Mouse (Mus musculus) embryonic stem cell, embryonic (primary cell): Measurements from ENCODE around the gene Bag5.

Source experiments
- CTCF ChIA-PET, 4 experiments: fragments of 300-600 bp in 2 of 4; fragments of 350-600 bp in 2 of 4; sonication (Branson Sonifier 250); formaldehyde crosslinking; loops; one replicate each; lab custom pipeline; 2022; ENCODE audit warnings: inconsistent platforms in 2 of 4; lab: Charles Lee
- POLR2A ChIA-PET, 4 experiments: fragments of 300-600 bp in 2 of 4; fragments of 350-600 bp in 2 of 4; sonication (Branson Sonifier 250); formaldehyde crosslinking; loops; one replicate each; lab custom pipeline; 2022; ENCODE audit warnings: antibody characterized with exemption in 4 of 4, inconsistent platforms in 1 of 4; lab: Charles Lee

Bag5 gene

GRCm38 (mm10) chr12:111724638-111725337 is 11.7 kb upstream of the Bag5 start:
- CTCF ChIA-PET = interaction anchor here in 3 of 4 experiments (0.8 to 1.9 kb wide), 6 partner anchors 7 to 233 kb away, joined by 3 to 5 read pairs (median 3); no protein-coding TSS in a partner anchor
- POLR2A ChIA-PET = interaction anchor here in 3 of 4 experiments (0.9 to 7.5 kb wide), 21 partner anchors 7 to 187 kb away, joined by 3 to 95 read pairs (median 4); partner anchors contain the start of genes Ckb (in 2 of the 3), Eif5 (in 2 of the 3), Apopt1 (in 1 of the 3) and Bag5 (in 1 of the 3)

- CTCF ChIA-PET = interaction anchor here in 3 of 4 experiments (1.0 to 1.4 kb wide), 3 partner anchors 10 kb away, joined by 4 to 8 read pairs (median 4); partner anchors contain the start of genes Apopt1 (in 1 of the 3) and Bag5 (in 1 of the 3)
- POLR2A ChIA-PET = interaction anchor here in 2 of 4 experiments (1.0 to 7.5 kb wide), 7 partner anchors 9 to 75 kb away, joined by 3 to 95 read pairs (median 8); partner anchors contain the start of genes Apopt1 (in 1 of the 2), Bag5 (in 1 of the 2) and Ckb (in 1 of the 2)
Observed at GRCm38 (mm10) chr12:111722654-111723053, 9.6 kb upstream of the Bag5 start.

- ChIA-PET CTCF (interaction anchor here in 3 of 4 experiments (0.5 to 3.0 kb wide), 9 partner anchors 11 to 54 kb away, joined by 3 to 10 read pairs (median 3); no protein-coding TSS in a partner anchor), POLR2A (interaction anchor here in 3 of 4 experiments (0.9 to 2.6 kb wide), 10 partner anchors 9 to 54 kb away, joined by 3 to 12 read pairs (median 6); no protein-coding TSS in a partner anchor)
Observed at GRCm38 (mm10) chr12:111720222-111720621, 7.2 kb upstream of the Bag5 start.

GRCm38 (mm10) chr12:111718656-111719055 is 5.6 kb upstream of the Bag5 start:
- ChIA-PET POLR2A (interaction anchor here in 3 of 4 experiments (0.6 to 2.3 kb wide), 3 partner anchors 14 to 53 kb away, joined by 3 to 8 read pairs (median 3); no protein-coding TSS in a partner anchor), CTCF (no interaction called here)

GRCm38 (mm10) chr12:111716505-111716904 is 3.4 kb upstream of the Bag5 start:
- ChIA-PET POLR2A (interaction anchor here in 2 of 4 experiments (0.6 to 6.2 kb wide), 7 partner anchors 10 to 1296 kb away, joined by 3 to 52 read pairs (median 5); partner anchors contain the start of gene Ckb (in 1 of the 2)), CTCF (interaction anchor here in 2 of 4 experiments (0.5 to 0.7 kb wide), 2 partner anchors 12 to 20 kb away, joined by 3 read pairs; no protein-coding TSS in a partner anchor)

GRCm38 (mm10) chr12:111713880-111714279 is 823 bp upstream of the Bag5 start:
- POLR2A ChIA-PET = interaction anchor here in 3 of 4 experiments (0.6 to 8.5 kb wide), 26 partner anchors 8 to 1030 kb away, joined by 3 to 97 read pairs (median 10); partner anchors contain the start of genes Ckb (in 2 of the 3), Eif5 (in 1 of the 3) and Trmt61a (in 1 of the 3)
- CTCF ChIA-PET = interaction anchor here in 1 of 4 experiments (0.5 to 0.8 kb wide), 3 partner anchors 86 to 1886 kb away, joined by 3 to 4 read pairs (median 4); no protein-coding TSS in a partner anchor

GRCm38 (mm10) chr12:111712476-111712875 is 581 bp downstream of the Bag5 start:
- POLR2A ChIA-PET = interaction anchor here (0.5 to 8.5 kb wide), 56 partner anchors 12 to 1071 kb away, joined by 3 to 97 read pairs (median 5); partner anchors contain the start of genes Ckb (in 3 of the 4), Eif5 (in 1 of the 4), Kif26a (in 1 of the 4) and Klc1 (in 1 of the 4)

GRCm38 (mm10) chr12:111710091-111710490 is 3.0 kb downstream of the Bag5 start:
- POLR2A ChIA-PET = interaction anchor here in 2 of 4 experiments (0.5 to 8.5 kb wide), 12 partner anchors 13 to 42 kb away, joined by 3 to 97 read pairs (median 5); partner anchors contain the start of genes Ckb (in 2 of the 2) and Trmt61a (in 1 of the 2)
- CTCF ChIA-PET = interaction anchor here in 1 of 4 experiments (0.6 kb wide), 1 partner anchor 16 kb away, joined by 3 read pairs; no protein-coding TSS in a partner anchor

More at GRCm38 (mm10) chr12:111712476-111712875, 581 bp downstream of the Bag5 start:
- CTCF ChIA-PET = interaction anchor here (0.5 to 1.6 kb wide), 13 partner anchors 11 to 467 kb away, joined by 3 to 12 read pairs (median 4); no protein-coding TSS in a partner anchor

- ChIA-PET CTCF (interaction anchor here in 2 of 4 experiments (0.7 to 2.3 kb wide), 4 partner anchors 12 to 24 kb away, joined by 3 to 7 read pairs (median 6); no protein-coding TSS in a partner anchor), POLR2A (interaction anchor here in 3 of 4 experiments (0.5 to 8.5 kb wide), 21 partner anchors 8 to 367 kb away, joined by 3 to 97 read pairs (median 4); partner anchors contain the start of genes Ckb (in 3 of the 3) and Trmt61a (in 2 of the 3))
Observed at GRCm38 (mm10) chr12:111708181-111708580, 4.9 kb downstream of the Bag5 start.

- ChIA-PET CTCF (interaction anchor here (0.6 to 3.2 kb wide), 15 partner anchors 9 to 130 kb away, joined by 3 to 16 read pairs (median 3); no protein-coding TSS in a partner anchor), POLR2A (interaction anchor here in 3 of 4 experiments (0.5 to 8.2 kb wide), 40 partner anchors 9 to 273 kb away, joined by 3 to 61 read pairs (median 5); partner anchors contain the start of genes Ckb (in 2 of the 3), Atp5mpl (in 1 of the 3) and Trmt61a (in 1 of the 3))
Observed at GRCm38 (mm10) chr12:111705186-111705973, 7.7 kb downstream of the Bag5 start.

- CTCF ChIA-PET = interaction anchor here (0.6 to 3.2 kb wide), 11 partner anchors 8 to 40 kb away, joined by 3 to 16 read pairs (median 5); no protein-coding TSS in a partner anchor
- POLR2A ChIA-PET = interaction anchor here in 3 of 4 experiments (0.5 to 8.2 kb wide), 38 partner anchors 8 to 274 kb away, joined by 3 to 61 read pairs (median 5); partner anchors contain the start of genes Ckb (in 3 of the 3), Atp5mpl (in 1 of the 3) and Trmt61a (in 1 of the 3)
Observed at GRCm38 (mm10) chr12:111704609-111705008, 8.4 kb downstream of the Bag5 start.

GRCm38 (mm10) chr12:111703301-111703700 is 9.8 kb downstream of the Bag5 start:
- ChIA-PET POLR2A (interaction anchor here in 2 of 4 experiments (0.6 to 8.2 kb wide), 10 partner anchors 11 to 211 kb away, joined by 3 to 61 read pairs (median 5); partner anchors contain the start of genes Ckb (in 2 of the 2) and Trmt61a (in 1 of the 2)), CTCF (interaction anchor here in 1 of 4 experiments (0.9 kb wide), 1 partner anchor 55 kb away, joined by 3 read pairs; no protein-coding TSS in a partner anchor)

GRCm38 (mm10) chr12:111700920-111701458 is 12.1 kb downstream of the Bag5 start:
- CTCF ChIA-PET = interaction anchor here in 3 of 4 experiments (0.5 to 1.7 kb wide), 8 partner anchors 25 to 204 kb away, joined by 3 to 7 read pairs (median 3); no protein-coding TSS in a partner anchor
- POLR2A ChIA-PET = interaction anchor here in 3 of 4 experiments (1.1 to 31.4 kb wide), 12 partner anchors 8 to 31 kb away, joined by 3 to 1165 read pairs (median 11); partner anchors contain the start of genes Ckb (in 2 of the 3), Trmt61a (in 2 of the 3), Apopt1 (in 1 of the 3) and Bag5 (in 1 of the 3)

GRCm38 (mm10) chr12:111699542-111699941 is 13.5 kb downstream of the Bag5 start:
- ChIA-PET CTCF (interaction anchor here in 2 of 4 experiments (0.5 to 1.7 kb wide), 3 partner anchors 20 to 51 kb away, joined by 3 to 7 read pairs (median 3); no protein-coding TSS in a partner anchor), POLR2A (interaction anchor here in 3 of 4 experiments (0.7 to 31.4 kb wide), 11 partner anchors 9 to 1357 kb away, joined by 3 to 1165 read pairs (median 10); partner anchors contain the start of genes Ckb (in 2 of the 3), Trmt61a (in 2 of the 3), Apopt1 (in 1 of the 3) and Bag5 (in 1 of the 3))

- ChIA-PET CTCF (interaction anchor here in 2 of 4 experiments (0.6 to 6.1 kb wide), 2 partner anchors 32 to 335 kb away, joined by 6 to 128 read pairs; no protein-coding TSS in a partner anchor), POLR2A (interaction anchor here in 3 of 4 experiments (0.6 to 31.4 kb wide), 10 partner anchors 10 to 34 kb away, joined by 3 to 1165 read pairs (median 4); partner anchors contain the start of genes Ckb (in 2 of the 3), Trmt61a (in 2 of the 3), Apopt1 (in 1 of the 3) and Bag5 (in 1 of the 3))
Observed at GRCm38 (mm10) chr12:111698346-111698913, 14.6 kb downstream of the Bag5 start.
